Mouse (Mus musculus) testis, adult 2 months (tissue): ENCODE data around the gene Wdr95. TPM values are rescaled to one million over a fixed set of nuclear protein-coding genes. Genes with fewer than 3 reads are reported as not detected.

Experiments used
- H3K27ac ChIP-seq: fragments of 200-500 bp; 2 replicates; pipeline ENCODE4 v1.5.1; 2012; ENCODE audit warnings: low read depth, low read length; ENCODE audit not compliant: control insufficient read depth, insufficient read depth
- H3K27me3 ChIP-seq: fragments of 200-500 bp; 2 replicates; pipeline ENCODE4 v1.6.1; 2012; ENCODE audit warnings: mild to moderate bottlenecking, low read length, moderate library complexity; ENCODE audit not compliant: control insufficient read depth, insufficient read depth
- H3K36me3 ChIP-seq: fragments of 200-500 bp; 2 replicates; pipeline ENCODE4 v1.6.1; 2012; ENCODE audit warnings: mild to moderate bottlenecking, low read length; ENCODE audit not compliant: control insufficient read depth, insufficient read depth
- H3K4me1 ChIP-seq: fragments of 200-500 bp; 2 replicates; pipeline ENCODE4 v1.6.1; 2012; ENCODE audit warnings: low read length; ENCODE audit not compliant: control insufficient read depth, insufficient read depth
- H3K4me3 ChIP-seq: fragments of 200-500 bp; 2 replicates; pipeline ENCODE4 v1.5.1; 2012; ENCODE audit warnings: low read depth, mild to moderate bottlenecking, low read length, moderate library complexity, mixed read lengths; ENCODE audit not compliant: control insufficient read depth
- CTCF ChIP-seq: fragments of 200-500 bp; IDR thresholded peaks from 2 replicates; pipeline ENCODE4 v1.5.1; 2012; ENCODE audit warnings: low read depth, mild to moderate bottlenecking, inconsistent platforms, low read length, moderate library complexity; ENCODE audit not compliant: control insufficient read depth, insufficient read depth, insufficient replicate concordance
- POLR2A ChIP-seq: fragments of 200-500 bp; IDR thresholded peaks from 2 replicates; pipeline ENCODE4 v1.6.1; 2012; ENCODE audit warnings: low read depth, mild to moderate bottlenecking, inconsistent platforms, low read length, moderate library complexity; ENCODE audit not compliant: control insufficient read depth
- polyA plus RNA-seq: library from polyadenylated mRNA; depleted of rRNA; stranded (reverse); fragments of >200 nt; gene quantifications from 2 replicates; pipeline ENCODE4 v1.2.3, GENCODE M21; 2012

The Wdr95 gene
- polyA plus RNA-seq, 1 experiment = 18.4 TPM

DNA sequence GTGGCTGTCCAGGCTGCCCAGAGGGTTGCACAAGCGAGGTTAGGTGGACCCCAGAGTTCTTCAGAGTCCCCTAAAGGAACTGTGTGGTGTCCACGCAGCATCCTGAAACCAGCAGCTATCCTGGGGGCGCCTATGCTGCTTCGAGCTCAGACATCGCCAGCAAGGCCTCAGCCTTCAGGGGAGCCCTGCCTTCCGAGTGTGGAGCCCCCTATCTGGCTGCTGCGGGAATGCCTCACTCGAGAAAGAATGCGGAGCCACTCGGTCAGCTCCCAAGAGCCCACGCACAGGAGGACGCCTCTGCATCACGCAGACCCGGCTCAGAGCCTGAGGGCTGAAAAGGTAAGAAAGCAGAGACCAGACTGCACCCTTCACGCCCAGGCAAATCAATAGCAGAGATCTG is 38.2 kb upstream of the Wdr95 start:
- no peaks in the 10 kb centered on the region for H3K36me3 ChIP-seq
- no peak overlapping the region for H3K27ac ChIP-seq
- H3K27me3 ChIP-seq = no peaks in the 10 kb centered on the region
- TF ChIP-seq CTCF = no peak
- TF ChIP-seq POLR2A = no peak
- H3K4me1 ChIP-seq = peaks cover 6% of the 10 kb centered on the region; the same call in 1 of the 2 replicates
- no peak overlapping the region for H3K4me3 ChIP-seq

DNA sequence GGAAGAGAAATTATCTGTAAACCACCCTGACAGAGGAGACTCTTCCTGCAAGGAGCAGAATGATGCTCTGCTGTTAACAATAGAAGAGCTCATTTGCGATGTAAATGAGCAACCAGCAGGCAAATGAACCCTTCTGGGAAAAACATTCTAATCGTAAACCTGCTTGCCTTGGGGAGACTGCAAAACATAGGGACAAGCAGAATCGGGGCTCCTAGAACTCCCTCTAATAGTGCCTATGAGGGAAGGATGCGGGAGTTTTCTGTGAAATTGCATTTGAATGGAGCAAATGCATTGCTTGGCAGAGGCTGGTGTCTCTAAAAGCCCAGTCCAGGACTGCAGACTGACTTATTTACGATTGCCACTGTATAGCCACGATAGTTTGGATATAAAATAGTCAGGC is 32.8 kb upstream of the Wdr95 start:
- H3K27me3 ChIP-seq = no peaks in the 10 kb centered on the region
- no peaks in the 10 kb centered on the region for H3K4me1 ChIP-seq
- H3K36me3 ChIP-seq = no peaks in the 10 kb centered on the region
- no peak overlapping the region for H3K27ac ChIP-seq
- H3K4me3 ChIP-seq = no peak overlapping the region
- TF ChIP-seq CTCF (no peak), POLR2A (no peak)

DNA sequence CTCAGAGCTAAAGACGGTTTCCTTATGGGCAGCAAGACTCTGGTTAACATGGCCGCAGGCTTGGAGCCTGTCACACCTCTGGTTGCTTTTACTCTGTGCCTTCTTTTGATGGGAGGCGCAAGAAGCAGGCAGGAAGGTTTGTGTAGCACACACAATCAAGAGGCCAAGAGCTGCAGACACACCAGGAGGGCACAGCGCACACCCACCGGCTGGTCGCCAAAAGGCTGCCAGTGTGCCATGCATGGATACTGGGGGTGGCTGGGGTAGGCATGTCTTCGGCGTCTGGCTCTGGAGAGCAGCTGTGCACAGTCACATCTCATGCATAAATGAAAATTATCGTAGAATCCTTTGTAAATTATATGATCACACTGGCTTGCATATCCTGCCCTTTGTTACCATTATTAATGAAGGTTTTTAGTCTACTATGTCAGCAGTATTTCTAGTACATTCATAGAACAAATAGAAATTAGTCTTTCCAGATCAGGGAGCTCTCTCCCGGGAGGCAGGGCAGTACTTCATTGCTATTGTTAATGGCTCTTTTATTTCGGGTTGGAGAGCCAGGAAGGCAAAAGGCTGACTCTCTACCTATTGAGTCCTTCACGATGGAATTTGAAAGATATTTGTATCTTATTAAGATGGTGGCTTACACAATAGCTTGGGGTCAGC is 31.9 kb upstream of the Wdr95 start:
- TF ChIP-seq CTCF = no peak
- TF ChIP-seq POLR2A = no peak
- Histone ChIP-seq H3K36me3 (no peaks in the 10 kb centered on the region), H3K4me3 (no peak overlapping the region), H3K27ac (no peak overlapping the region), H3K4me1 (no peaks in the 10 kb centered on the region), H3K27me3 (no peaks in the 10 kb centered on the region)

- no peaks in the 10 kb centered on the region for H3K36me3 ChIP-seq
- H3K4me1 ChIP-seq = no peaks in the 10 kb centered on the region
- H3K27ac ChIP-seq = no peak overlapping the region
- H3K4me3 ChIP-seq = no peak overlapping the region
- TF ChIP-seq POLR2A (no peak), CTCF (no peak)
- no peaks in the 10 kb centered on the region for H3K27me3 ChIP-seq
These were observed 28.5 kb upstream of the Wdr95 start for GRCm38 (mm10) chr5:149499936-149500335.

DNA sequence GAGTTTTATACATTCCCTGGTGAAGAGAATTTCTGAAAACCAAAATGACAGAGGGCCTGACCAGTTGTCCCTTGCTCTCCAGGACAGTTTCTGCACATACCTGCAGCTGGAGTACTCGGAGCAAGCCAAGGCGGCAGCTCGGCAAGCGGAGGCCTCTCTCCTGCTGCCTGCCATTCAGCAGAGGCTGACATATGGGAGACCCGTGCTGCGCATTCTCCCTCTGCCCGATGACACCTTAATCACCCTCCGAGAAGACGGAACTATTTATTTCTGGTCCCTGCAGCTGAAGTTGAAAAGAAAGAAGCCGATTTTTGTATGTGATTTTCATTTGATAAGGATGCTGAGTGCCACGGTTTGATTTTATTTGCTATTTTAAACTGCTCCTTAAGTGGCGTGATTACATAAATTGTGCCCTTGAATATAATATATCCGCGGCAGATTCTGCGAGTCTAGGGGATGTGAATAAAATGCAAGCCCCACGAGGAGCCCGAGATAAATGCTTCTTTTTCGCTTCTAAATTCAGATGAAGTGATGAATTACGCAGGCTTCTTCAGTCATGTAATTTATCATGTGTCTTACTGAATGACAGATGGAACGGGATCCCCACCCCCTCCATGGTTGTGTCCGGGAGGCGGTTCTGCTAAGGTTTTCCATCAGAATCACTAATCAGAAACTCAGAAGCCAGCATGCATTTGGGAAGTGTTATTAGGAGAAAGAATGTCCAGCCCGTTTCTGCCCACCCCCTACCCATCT is 24.9 kb upstream of the Wdr95 start:
- Histone ChIP-seq H3K36me3 (no peaks in the 10 kb centered on the region), H3K4me1 (no peaks in the 10 kb centered on the region), H3K4me3 (no peak overlapping the region), H3K27me3 (no peaks in the 10 kb centered on the region), H3K27ac (no peak overlapping the region)
- no peak for TF ChIP-seq POLR2A
- TF ChIP-seq CTCF = no peak

- no peak for TF ChIP-seq POLR2A
- TF ChIP-seq CTCF = no peak
- no peaks in the 10 kb centered on the region for H3K4me1 ChIP-seq
- no peak overlapping the region for H3K4me3 ChIP-seq
- no peaks in the 10 kb centered on the region for H3K27me3 ChIP-seq
- H3K27ac ChIP-seq = no peak overlapping the region
- no peaks in the 10 kb centered on the region for H3K36me3 ChIP-seq
These were observed 23.5 kb upstream of the Wdr95 start for GRCm38 (mm10) chr5:149504985-149505384.

- Histone ChIP-seq H3K27me3 (no peaks in the 10 kb centered on the region), H3K36me3 (no peaks in the 10 kb centered on the region), H3K27ac (no peak overlapping the region), H3K4me1 (no peaks in the 10 kb centered on the region), H3K4me3 (no peak overlapping the region)
- TF ChIP-seq CTCF = no peak
- TF ChIP-seq POLR2A = no peak
These were observed 22.4 kb upstream of the Wdr95 start for GRCm38 (mm10) chr5:149506033-149506432.
